Mouse (Mus musculus) lung, postnatal 0 days (tissue): Measurements from ENCODE around the gene Smarcad1.

ENCODE experiments used
- CTCF ChIP-seq: IDR thresholded peaks from 2 replicates; pipeline ENCODE4 v1.5.1; 2016; ENCODE audit warnings: antibody characterized with exemption, mild to moderate bottlenecking
- EP300 ChIP-seq: IDR thresholded peaks from 2 replicates; pipeline ENCODE4 v1.6.1; 2016; ENCODE audit warnings: antibody characterized with exemption, mild to moderate bottlenecking, control low read depth

GRCm38 (mm10) chr6:65159381-65159942 lies 117.1 kb downstream of the Smarcad1 start:
- TF ChIP-seq CTCF: no peak
- TF ChIP-seq EP300: no peak
